Mouse (Mus musculus) hindbrain, embryonic 15.5 days (tissue): ENCODE results near the gene Ece1. TPM values are rescaled to one million over a fixed set of nuclear protein-coding genes. Genes with fewer than 3 reads are reported as not detected.

Source experiments
- ATAC-seq: fragments of 200-750 bp; cut with Nextera tagmentation; 2 replicates; pipeline ENCODE4 v1.8.0; 2017; ENCODE audit warnings: low read depth, moderate number of reproducible peaks, moderate TSS enrichment; ENCODE audit not compliant: low FRiP score
- H3K27ac ChIP-seq: fragments of 300-500 bp; sonication (generic); replicated peaks from 2 replicates; pipeline ENCODE4 v1.5.1; 2015; ENCODE audit warnings: mild to moderate bottlenecking, inconsistent platforms
- H3K27me3 ChIP-seq: fragments of 300-500 bp; sonication (generic); 2 replicates; pipeline ENCODE4 v1.6.1; 2015; ENCODE audit warnings: control low read depth, inconsistent platforms
- H3K36me3 ChIP-seq: fragments of 300-500 bp; sonication (generic); 2 replicates; pipeline ENCODE4 v1.6.1; 2015; ENCODE audit warnings: control low read depth, inconsistent platforms
- H3K4me1 ChIP-seq: fragments of 300-500 bp; sonication (generic); replicated peaks from 2 replicates; pipeline ENCODE4 v1.6.1; 2015; ENCODE audit warnings: control low read depth, inconsistent platforms
- H3K4me2 ChIP-seq: fragments of 300-500 bp; sonication (generic); 2 replicates; pipeline ENCODE4 v1.6.1; 2015; ENCODE audit warnings: moderate library complexity, mild to moderate bottlenecking, inconsistent platforms
- H3K4me3 ChIP-seq: fragments of 300-500 bp; sonication (generic); 2 replicates; pipeline ENCODE4 v1.5.1; 2015; ENCODE audit warnings: mild to moderate bottlenecking, inconsistent platforms
- H3K9ac ChIP-seq: fragments of 300-500 bp; sonication (generic); 2 replicates; pipeline ENCODE4 v1.6.1; 2015; ENCODE audit warnings: inconsistent platforms
- H3K9me3 ChIP-seq: fragments of 300-500 bp; sonication (generic); 2 replicates; pipeline ENCODE4 v1.6.1; 2016; ENCODE audit warnings: control low read depth, inconsistent platforms
- WGBS: fragments of 180-500 bp; shearing (Covaris S2); methylation state at CpG from one replicate; pipeline ENCODE4 v1.1.7; 2015; 5-methylcytosine and 5-hydroxymethylcytosine counted together
- polyA plus RNA-seq: library from polyadenylated mRNA; unstranded; fragments of >200 nt; fragmentation: Nextera tagmentation; extraction: Ambion mirVana; gene quantifications from 2 replicates; pipeline ENCODE4 v1.2.1, GENCODE M21; 2015

The Ece1 gene
- polyA plus RNA-seq, 1 experiment from 2014 or later, result 24.8 TPM

DNA sequence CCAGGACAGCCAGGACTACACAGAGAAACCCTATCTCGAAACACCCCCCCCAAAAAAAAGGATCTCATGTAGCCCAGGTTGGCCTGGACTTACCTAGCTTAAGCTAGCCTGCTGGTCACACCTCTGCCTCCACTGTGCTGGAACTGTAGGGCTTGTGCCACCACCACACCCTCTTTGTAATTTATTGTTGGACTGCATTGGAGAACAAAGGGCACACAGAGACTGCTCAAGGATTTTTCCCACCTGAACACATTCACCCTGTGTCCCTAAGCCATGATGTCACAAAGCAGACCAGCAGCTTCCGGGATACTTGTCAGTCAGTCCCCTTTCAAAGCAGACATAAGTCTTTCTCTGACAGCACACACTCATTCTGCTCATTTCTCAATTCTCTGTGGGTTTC is 3.7 kb upstream of the Ece1 start:
- H3K27ac ChIP-seq, result no peak overlapping the region
- H3K9ac ChIP-seq, result no peak overlapping the region
- no peaks in the 10 kb centered on the region for H3K27me3 ChIP-seq
- WGBS, result 72% methylated on average over 2 of the region's 2 CpGs
- no peaks in the 10 kb centered on the region for H3K36me3 ChIP-seq
- peaks cover 23% of the 10 kb centered on the region for H3K4me1 ChIP-seq
- no peak overlapping the region for H3K4me3 ChIP-seq
- no peak overlapping the region for H3K4me2 ChIP-seq
- ATAC-seq, result no peak
- H3K9me3 ChIP-seq, result no peaks in the 10 kb centered on the region

DNA sequence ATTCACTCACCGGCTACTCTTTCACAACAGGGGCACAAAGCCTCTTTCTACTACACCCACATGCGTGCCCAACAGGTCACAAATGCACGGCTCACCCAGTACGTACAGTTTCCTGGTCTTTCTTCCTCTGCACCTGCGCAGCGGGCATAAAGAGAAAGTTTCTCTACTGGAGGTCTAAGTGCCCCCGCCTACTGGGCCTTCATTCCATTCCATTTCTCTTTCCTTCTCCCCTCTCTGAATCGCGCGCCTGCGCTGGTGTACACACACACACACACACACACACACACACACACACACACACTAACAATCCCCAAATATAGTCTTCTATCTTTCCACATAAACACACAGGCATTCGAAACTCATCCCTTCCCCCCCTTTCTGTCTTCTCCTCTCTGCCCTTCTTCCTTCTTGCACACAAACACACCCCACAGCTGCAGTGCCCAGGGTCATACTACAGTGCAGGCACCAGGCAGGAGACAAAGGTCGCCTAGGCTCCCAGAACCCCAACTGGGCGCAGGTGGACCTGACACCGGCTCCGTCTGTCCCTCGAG is 501 bp upstream of the Ece1 start:
- peak overlapping the region; percentile 73 for H3K4me2 ChIP-seq
- H3K4me3 ChIP-seq, result peak overlapping the region; percentile 91
- peak overlapping the region; percentile 84; the same call in 1 of the 2 replicates for H3K9ac ChIP-seq
- WGBS, result 4% methylated on average over 17 of the region's 17 CpGs
- no peaks in the 10 kb centered on the region for H3K36me3 ChIP-seq
- H3K27ac ChIP-seq, result peak overlapping the region; percentile 51; the same call in 1 of the 2 replicates
- peaks cover 54% of the 10 kb centered on the region for H3K4me1 ChIP-seq
- ATAC-seq, result peak; percentile 70
- no peaks in the 10 kb centered on the region for H3K9me3 ChIP-seq
- no peaks in the 10 kb centered on the region for H3K27me3 ChIP-seq

GRCm38 (mm10) chr4:137862516-137863240 is 641 bp downstream of the Ece1 start:
- no peak for ATAC-seq
- H3K4me2 ChIP-seq, result peak overlapping the region; percentile 73
- peaks cover 66% of the 10 kb centered on the region for H3K4me1 ChIP-seq
- H3K27ac ChIP-seq, result peak overlapping the region; percentile 51; the same call in 1 of the 2 replicates
- no peaks in the 10 kb centered on the region for H3K27me3 ChIP-seq
- H3K9me3 ChIP-seq, result no peaks in the 10 kb centered on the region
- H3K4me3 ChIP-seq, result peak overlapping the region; percentile 91
- WGBS, result 10% methylated on average over 21 of the region's 21 CpGs
- H3K36me3 ChIP-seq, result no peaks in the 10 kb centered on the region
- H3K9ac ChIP-seq, result peak overlapping the region; percentile 84

DNA sequence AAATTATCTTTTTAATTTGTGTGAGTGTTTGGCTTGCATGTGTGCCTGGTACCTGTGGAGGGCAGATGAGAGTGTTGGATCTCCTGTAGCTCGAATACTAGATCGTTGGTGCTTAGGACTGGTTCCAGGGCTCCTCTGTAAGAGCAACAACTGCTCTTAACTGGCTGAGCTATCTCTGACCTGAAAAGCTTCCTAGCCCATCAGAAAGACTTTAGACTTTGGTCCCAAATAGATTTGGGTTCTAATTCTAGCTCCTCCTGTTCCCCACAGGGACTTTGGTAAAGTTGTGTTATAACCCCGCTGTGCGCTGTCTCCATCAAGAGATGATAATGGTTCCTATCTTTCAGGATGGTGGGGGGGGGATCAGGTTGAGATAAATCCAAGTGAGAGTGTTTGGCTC is 2.0 kb downstream of the Ece1 start:
- no peaks in the 10 kb centered on the region for H3K9me3 ChIP-seq
- ATAC-seq, result no peak
- 94% methylated on average over 4 of the region's 4 CpGs for WGBS
- no peaks in the 10 kb centered on the region for H3K27me3 ChIP-seq
- H3K9ac ChIP-seq, result no peak overlapping the region
- peak overlapping the region; percentile 73; the same call in 1 of the 2 replicates for H3K4me2 ChIP-seq
- peaks cover 68% of the 10 kb centered on the region for H3K4me1 ChIP-seq
- no peaks in the 10 kb centered on the region for H3K36me3 ChIP-seq
- H3K4me3 ChIP-seq, result no peak overlapping the region
- H3K27ac ChIP-seq, result no peak overlapping the region

DNA sequence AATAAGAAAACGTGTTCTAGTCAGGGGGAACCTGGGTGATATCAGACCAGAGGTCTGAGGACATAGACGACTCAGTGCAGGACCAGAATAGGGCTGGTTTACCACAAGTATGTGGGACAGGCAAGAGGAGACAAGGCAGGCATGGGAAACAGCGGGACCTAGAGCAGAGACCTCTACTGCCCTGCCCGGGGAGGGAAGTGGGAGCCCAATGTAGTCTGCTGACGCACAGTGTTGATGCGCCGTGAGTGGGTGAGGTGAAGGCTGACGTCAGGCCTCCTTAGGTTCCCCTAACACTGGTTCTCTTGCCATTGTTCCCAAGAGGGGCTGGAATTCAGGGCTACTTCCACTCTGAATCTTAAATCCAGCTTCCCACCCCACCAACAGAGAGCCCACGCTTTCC is 2.7 kb downstream of the Ece1 start:
- Histone ChIP-seq H3K4me3 (no peak overlapping the region), H3K27ac (no peak overlapping the region), H3K9me3 (no peaks in the 10 kb centered on the region), H3K4me2 (peak overlapping the region; percentile 38), H3K4me1 (peaks cover 73% of the 10 kb centered on the region), H3K36me3 (no peaks in the 10 kb centered on the region), H3K9ac (0 out of 2 replicates have a peak overlapping the region, but pooled peaks have one; percentile 10), H3K27me3 (no peaks in the 10 kb centered on the region)
- no peak for ATAC-seq
- 44% methylated on average over 9 of the region's 9 CpGs for WGBS

- no peaks in the 10 kb centered on the region for H3K36me3 ChIP-seq
- H3K27me3 ChIP-seq, result no peaks in the 10 kb centered on the region
- H3K4me3 ChIP-seq, result no peak overlapping the region
- peak overlapping the region; percentile 38 for H3K4me2 ChIP-seq
- H3K27ac ChIP-seq, result 0 out of 2 replicates have a peak overlapping the region, but pooled peaks have one; percentile 0
- ATAC-seq, result no peak
- H3K4me1 ChIP-seq, result peaks cover 75% of the 10 kb centered on the region
- 32% methylated on average over 10 of the region's 10 CpGs for WGBS
- H3K9me3 ChIP-seq, result no peaks in the 10 kb centered on the region
- peak overlapping the region; percentile 10; the same call in 1 of the 2 replicates for H3K9ac ChIP-seq
These were observed 3.2 kb downstream of the Ece1 start for GRCm38 (mm10) chr4:137865221-137865641.

DNA sequence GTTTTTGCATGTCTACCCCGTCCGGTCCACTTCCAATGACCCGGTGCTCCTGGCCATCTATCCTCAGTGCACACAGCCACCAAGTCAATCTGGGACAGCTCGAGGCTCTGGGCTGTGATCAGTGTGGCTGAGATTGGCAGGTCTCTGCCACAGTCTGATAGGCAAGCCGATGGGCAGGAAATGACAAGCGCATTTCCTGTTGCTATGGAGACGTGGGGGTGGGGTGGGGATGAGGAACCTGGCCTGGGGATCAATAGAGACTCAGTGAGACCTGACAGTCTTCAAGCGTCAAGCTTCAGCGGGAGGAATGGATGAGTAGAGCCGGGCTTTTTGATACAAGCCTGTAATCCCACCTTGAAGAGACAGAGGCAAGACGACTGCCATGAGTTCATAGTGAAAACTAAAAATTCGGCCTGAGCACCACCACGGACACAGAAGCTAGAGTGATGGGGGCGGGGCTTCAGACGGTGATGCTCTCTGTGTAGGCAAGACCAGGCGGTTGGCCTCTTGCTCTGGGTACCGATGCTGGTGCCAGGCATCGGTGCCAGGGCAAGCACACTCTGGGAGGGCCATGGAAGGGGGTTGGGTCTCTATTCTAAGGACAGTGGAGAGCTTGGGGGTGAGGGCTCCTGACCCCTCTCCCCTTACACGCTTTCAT is 4.3 kb downstream of the Ece1 start:
- ATAC-seq, result no peak
- H3K4me3 ChIP-seq, result no peak overlapping the region
- H3K4me2 ChIP-seq, result peak overlapping the region; percentile 32
- no peak overlapping the region; the same call in 1 of the 2 replicates for H3K9ac ChIP-seq
- no peaks in the 10 kb centered on the region for H3K36me3 ChIP-seq
- H3K27me3 ChIP-seq, result no peaks in the 10 kb centered on the region
- H3K27ac ChIP-seq, result peak overlapping the region; percentile 31; the same call in 1 of the 2 replicates
- H3K4me1 ChIP-seq, result peaks cover 71% of the 10 kb centered on the region
- no peaks in the 10 kb centered on the region for H3K9me3 ChIP-seq
- WGBS, result 41% methylated on average over 19 of the region's 19 CpGs

GRCm38 (mm10) chr4:137867225-137867624 is 5.2 kb downstream of the Ece1 start:
- Histone ChIP-seq H3K4me2 (no peak overlapping the region), H3K9me3 (no peaks in the 10 kb centered on the region)
- ATAC-seq, result no peak

DNA sequence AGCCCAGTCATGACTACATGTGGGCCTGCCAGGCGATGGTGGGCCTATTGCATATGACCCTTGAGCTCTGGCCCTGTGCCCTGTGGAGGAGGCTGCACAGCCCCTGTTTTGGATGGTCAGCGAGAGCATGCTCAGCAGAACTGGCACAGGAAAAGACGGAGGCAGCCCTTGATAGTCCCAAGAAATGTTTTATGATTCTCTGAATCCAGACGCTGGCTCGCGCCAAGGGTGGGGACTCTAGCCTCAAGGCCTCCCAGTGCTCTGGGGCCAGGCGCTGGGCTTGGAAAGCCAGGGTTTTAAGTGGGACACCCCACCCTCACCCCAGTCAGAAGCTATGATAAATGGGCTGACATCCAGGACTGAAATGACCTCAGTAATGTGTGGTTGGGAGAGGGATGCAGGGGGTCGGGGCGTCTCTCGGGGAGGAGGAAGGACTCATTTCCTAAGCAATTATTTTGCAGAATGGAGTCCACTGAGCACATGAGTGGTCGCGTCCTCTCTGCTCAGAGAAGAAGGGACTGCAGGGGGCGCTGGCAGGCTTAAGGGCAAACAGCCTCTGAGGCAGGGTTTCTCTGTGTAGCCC is 5.7 kb downstream of the Ece1 start:
- ATAC-seq, result no peak
- no peaks in the 10 kb centered on the region for H3K27me3 ChIP-seq
- no peak overlapping the region for H3K4me2 ChIP-seq
- H3K36me3 ChIP-seq, result no peaks in the 10 kb centered on the region
- 76% methylated on average over 13 of the region's 13 CpGs for WGBS
- H3K9ac ChIP-seq, result no peak overlapping the region
- H3K27ac ChIP-seq, result no peak overlapping the region
- no peak overlapping the region for H3K4me3 ChIP-seq
- peaks cover 59% of the 10 kb centered on the region for H3K4me1 ChIP-seq
- no peaks in the 10 kb centered on the region for H3K9me3 ChIP-seq

More at GRCm38 (mm10) chr4:137867225-137867624, 5.2 kb downstream of the Ece1 start:
- WGBS, result 70% methylated on average over 4 of the region's 4 CpGs
- no peak overlapping the region for H3K4me3 ChIP-seq
- peaks cover 64% of the 10 kb centered on the region for H3K4me1 ChIP-seq
- no peaks in the 10 kb centered on the region for H3K36me3 ChIP-seq
- H3K9ac ChIP-seq, result no peak overlapping the region
- H3K27ac ChIP-seq, result no peak overlapping the region
- H3K27me3 ChIP-seq, result no peaks in the 10 kb centered on the region

- no peak overlapping the region for H3K27ac ChIP-seq
- no peak for ATAC-seq
- H3K9ac ChIP-seq, result no peak overlapping the region
- no peaks in the 10 kb centered on the region for H3K9me3 ChIP-seq
- no peak overlapping the region for H3K4me3 ChIP-seq
- H3K4me1 ChIP-seq, result peaks cover 45% of the 10 kb centered on the region
- no peak overlapping the region for H3K4me2 ChIP-seq
- no peaks in the 10 kb centered on the region for H3K36me3 ChIP-seq
- 44% methylated on average over 16 of the region's 16 CpGs for WGBS
- H3K27me3 ChIP-seq, result no peaks in the 10 kb centered on the region
These were observed 7.7 kb downstream of the Ece1 start for GRCm38 (mm10) chr4:137869667-137870274.

DNA sequence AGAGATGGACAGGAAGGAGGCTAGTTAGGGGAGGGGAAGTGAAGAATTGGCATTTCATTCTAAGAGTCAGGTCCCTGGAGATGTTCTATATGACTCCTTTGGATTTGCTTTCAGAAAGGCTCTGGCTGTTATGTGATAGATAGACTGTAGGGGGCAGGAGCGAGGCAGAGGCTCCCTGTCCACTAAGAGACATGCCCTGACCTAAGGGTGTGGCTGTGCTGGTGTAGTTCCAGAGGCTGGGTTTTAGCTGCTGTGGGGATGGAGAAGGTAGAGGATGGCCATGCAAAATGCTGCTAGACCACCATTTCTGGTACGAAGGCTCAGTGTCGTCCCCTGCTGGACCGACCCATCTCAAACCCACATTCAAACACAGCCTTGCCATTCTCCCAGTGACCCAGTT is 8.9 kb downstream of the Ece1 start:
- peaks cover 43% of the 10 kb centered on the region for H3K4me1 ChIP-seq
- no peaks in the 10 kb centered on the region for H3K9me3 ChIP-seq
- H3K27me3 ChIP-seq, result no peaks in the 10 kb centered on the region
- no peak for ATAC-seq
- 85% methylated on average over 4 of the region's 4 CpGs for WGBS
- H3K4me3 ChIP-seq, result no peak overlapping the region
- H3K36me3 ChIP-seq, result no peaks in the 10 kb centered on the region
- H3K9ac ChIP-seq, result no peak overlapping the region
- no peak overlapping the region for H3K4me2 ChIP-seq
- H3K27ac ChIP-seq, result no peak overlapping the region
